ENCODE assay signal across 12 mouse cellular contexts in genomic region chr17:9845451-9846075, GRCm38 (mm10).
A peak's percentile ranks its signal among the peaks of the same experiment; 100 is the strongest.
DNase-seq lines count a peak whose midpoint lies in the region; ATAC-seq and TF ChIP-seq lines count a peak whose summit lies in the region.
"Had no signal": no experiment of that assay in that cellular context is flagged by ENCODE, and none has a peak within 500 bp of the region (broad histone marks: within the 10 kb centered on the region; RNA-seq: fewer than 3 reads in every experiment).

No protein-coding gene starts in this region.

- no peak overlapping the region for H3K9ac ChIP-seq in heart, adult 2 months (ENCODE audit: low read depth, low read length)
- H3K9ac ChIP-seq in lung, postnatal 0 days (replicated peaks; ENCODE audit: low read depth), result no peak overlapping the region

- H3K27me3 ChIP-seq in heart, adult 2 months (ENCODE audit: control insufficient read depth, insufficient read depth, low read length), result no peaks in the 10 kb centered on the region
- no peaks in the 10 kb centered on the region for H3K27me3 ChIP-seq in lung, postnatal 0 days (replicated peaks; ENCODE audit: insufficient read depth, low read length)

- 28% methylated on average over 4 of the region's 4 CpGs for WGBS in heart, adult 2 months
- WGBS in lung, postnatal 0 days, result 57% methylated on average over 4 of the region's 4 CpGs
- WGBS in olfactory bulb, adult 2 months, result 45% methylated on average over 4 of the region's 4 CpGs

- H3K4me3 ChIP-seq in heart, adult 2 months, result no peak overlapping the region
- no peak overlapping the region for H3K4me3 ChIP-seq in lung, postnatal 0 days (ENCODE audit: low read depth, low read length)
- H3K4me3 ChIP-seq in cortical plate, adult 2 months (ENCODE audit: insufficient read depth, low read length), result no peak overlapping the region
- no peak overlapping the region for H3K4me3 ChIP-seq in olfactory bulb, adult 2 months (ENCODE audit: insufficient read depth, low read depth, low read length)

- H3K9me3 ChIP-seq in lung, postnatal 0 days (ENCODE audit: low read length), result no peaks in the 10 kb centered on the region

- intact Hi-C loops in heart, adult 2 months (cut with DNase I), result no loop called here
- intact Hi-C loops in heart, postnatal 25 days (cut with DNase I), result loop anchor here (5.0 kb wide), 1 partner anchor 467 kb away; no protein-coding TSS in a partner anchor

- DNase-seq in heart, adult 2 months, result peak in 1 of 2 experiments; percentile 33
- DNase-seq in heart, postnatal 25 days (ENCODE audit: low spot score), result no peak
- peak; percentile 25 for DNase-seq in lung, postnatal 0 days (ENCODE audit: low spot score)
- no peak for DNase-seq in lung, postnatal 14 days
- no peak for DNase-seq in T-cell, adult 2 months (ENCODE audit: low spot score)
- DNase-seq: adrenal gland, adult 8-10 months; embryo, embryonic 11 days; kidney, adult 18-20 months had no signal

- H3K79me2 ChIP-seq in heart, adult 2 months (replicated peaks; ENCODE audit: control insufficient read depth, insufficient read depth, low read length), result no peaks in the 10 kb centered on the region

- peak; percentile 56 for TF ChIP-seq CTCF in heart, adult 2 months (IDR thresholded peaks at IDR 0.05)
- TF ChIP-seq CTCF in lung, postnatal 0 days (IDR thresholded peaks at IDR 0.05), result peak; percentile 66
- TF ChIP-seq CTCF in cortical plate, adult 2 months (IDR thresholded peaks at IDR 0.05; ENCODE audit: extremely low read depth, insufficient read depth, low read length), result 0 out of 2 replicates have a peak, but pooled peaks have one; percentile 14
- TF ChIP-seq CTCF in olfactory bulb, adult 2 months (IDR thresholded peaks at IDR 0.05; ENCODE audit: insufficient read depth, low read depth, low read length), result no peak

- H3K4me2 ChIP-seq in lung, postnatal 0 days (replicated peaks; ENCODE audit: low read depth, low read length), result no peak overlapping the region

- no peak; the same call in 1 of the 2 replicates for ATAC-seq in lung, postnatal 0 days
- ATAC-seq in inflammation-experienced regulatory T-cells, adult 6 months, result no peak

- H3K27ac ChIP-seq in heart, adult 2 months, result no peak overlapping the region
- no peak overlapping the region for H3K27ac ChIP-seq in lung, postnatal 0 days (ENCODE audit: low read length)
- peak overlapping the region; percentile 61; the same call in 1 of the 2 replicates for H3K27ac ChIP-seq in cortical plate, adult 2 months (ENCODE audit: insufficient read depth, low read length)
- peak overlapping the region; percentile 25; the same call in 1 of the 2 replicates for H3K27ac ChIP-seq in olfactory bulb, adult 2 months (ENCODE audit: insufficient read depth, low read depth, low read length)
- H3K27ac ChIP-seq: macrophage had no signal

- H3K4me1 ChIP-seq in heart, adult 2 months (ENCODE audit: control insufficient read depth, insufficient read depth, low read length), result peaks cover 3% of the 10 kb centered on the region
- no peaks in the 10 kb centered on the region for H3K4me1 ChIP-seq in lung, postnatal 0 days (ENCODE audit: insufficient read depth, low read depth, low read length)
- peaks cover 3% of the 10 kb centered on the region; the same call in 1 of the 2 replicates for H3K4me1 ChIP-seq in cortical plate, adult 2 months (ENCODE audit: control insufficient read depth, insufficient read depth, low read length)
- H3K4me1 ChIP-seq in olfactory bulb, adult 2 months (ENCODE audit: control insufficient read depth, insufficient read depth, low read length), result no peaks in the 10 kb centered on the region; the same call in 1 of the 2 replicates

- TF ChIP-seq POLR2A in heart, adult 2 months (IDR thresholded peaks at IDR 0.05; ENCODE audit: insufficient read depth, low read depth, low read length), result no peak
- no peak for TF ChIP-seq POLR2A in cortical plate, adult 2 months (IDR thresholded peaks at IDR 0.05; ENCODE audit: extremely low read depth, insufficient read depth, low read length)
- no peak for TF ChIP-seq POLR2A in olfactory bulb, adult 2 months (IDR thresholded peaks at IDR 0.05; ENCODE audit: insufficient read depth, low read depth, low read length)

- H3K36me3 ChIP-seq in heart, adult 2 months (ENCODE audit: control insufficient read depth, insufficient read depth, low read length), result peaks cover 3% of the 10 kb centered on the region
- H3K36me3 ChIP-seq in lung, postnatal 0 days (ENCODE audit: insufficient read depth, low read length), result no peaks in the 10 kb centered on the region

- TF ChIP-seq EP300 in heart, adult 2 months (IDR thresholded peaks at IDR 0.05; ENCODE audit: insufficient read depth, low read depth, low read length), result no peak
- no peak for TF ChIP-seq EP300 in lung, postnatal 0 days (IDR thresholded peaks at IDR 0.05)

Comparison
In these comparisons a context has a peak if more than half of its experiments do, and no peak if none do; other contexts are left out.
1. H3K27ac ChIP-seq: peak in cortical plate, adult 2 months (single experiment) and olfactory bulb, adult 2 months (single experiment); none in heart, adult 2 months (single experiment) and lung, postnatal 0 days (single experiment).